Mouse (Mus musculus): ENCODE data around the gene Hist1h2bb. TPM values are rescaled to one million over a fixed set of nuclear protein-coding genes. Genes with fewer than 3 reads are reported as not detected.
"Not testable (repeated sequence)": the region's sequence is repeated elsewhere in the genome, so short reads cannot be mapped to it uniquely, and the experiment has no call there.

Hist1h2bb gene
- polyA plus RNA-seq, 1 experiment from 2014 or later: 1.7 TPM

DNA sequence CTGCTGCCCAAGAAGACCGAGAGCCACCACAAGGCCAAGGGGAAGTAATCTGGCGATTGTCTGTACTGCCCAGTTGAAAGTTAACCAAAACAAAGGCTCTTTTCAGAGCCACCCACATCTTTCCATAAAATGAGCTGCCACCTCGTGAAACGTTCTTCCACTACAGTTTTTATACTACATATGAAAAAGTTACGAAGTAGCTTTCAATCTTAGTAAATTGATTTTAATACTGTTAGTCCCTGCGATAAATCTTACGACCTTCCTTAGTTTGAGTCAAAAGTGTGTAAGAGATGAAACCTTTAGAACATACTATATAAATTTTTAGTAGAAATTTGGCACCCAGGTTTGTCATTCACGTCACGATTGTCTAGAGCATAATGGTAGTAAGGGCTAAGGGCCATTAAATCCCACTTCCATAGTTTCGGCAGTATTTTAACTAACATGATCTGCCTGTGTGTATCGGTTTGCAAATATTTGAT, 5.0 kb downstream of the Hist1h2bb start:
- Histone ChIP-seq H3K4me3 (ENCODE audit: control insufficient read depth in 1 of 2, insufficient read depth in 1 of 2, low read depth in 1 of 2, low read length in 2 of 2) (peak overlapping the region; percentile 41 to 51), H3K9me3 (ENCODE audit: control insufficient read depth, low read length) (no peaks in the 10 kb centered on the region), H3K4me2 (ENCODE audit: low read length) (peak overlapping the region; percentile 70), H3K36me3 (ENCODE audit: control insufficient read depth, insufficient read depth, low read length) (no peaks in the 10 kb centered on the region), H3K27ac (replicated peaks in 1 of 2; ENCODE audit: control insufficient read depth in 1 of 2, insufficient read depth in 1 of 2, low read depth in 2 of 2, low read length in 2 of 2) (peak overlapping the region; percentile 93 to 94), H3K9ac (ENCODE audit: low read length) (peak overlapping the region; percentile 73), H3K4me1 (ENCODE audit: control insufficient read depth in 2 of 2, insufficient read depth in 2 of 2, low read length in 2 of 2) (peaks cover 0 to 21% of the 10 kb centered on the region in 2 experiments; a peak in 2 of 4 replicates), H3K27me3 (ENCODE audit: control insufficient read depth, insufficient read depth, low read length) (no peaks in the 10 kb centered on the region)
- WGBS: 3% methylated on average over 11 of the region's 11 CpGs
- no peak for ATAC-seq (ENCODE audit: insufficient number of reproducible peaks, insufficient read depth, low FRiP score, low read depth)

DNA sequence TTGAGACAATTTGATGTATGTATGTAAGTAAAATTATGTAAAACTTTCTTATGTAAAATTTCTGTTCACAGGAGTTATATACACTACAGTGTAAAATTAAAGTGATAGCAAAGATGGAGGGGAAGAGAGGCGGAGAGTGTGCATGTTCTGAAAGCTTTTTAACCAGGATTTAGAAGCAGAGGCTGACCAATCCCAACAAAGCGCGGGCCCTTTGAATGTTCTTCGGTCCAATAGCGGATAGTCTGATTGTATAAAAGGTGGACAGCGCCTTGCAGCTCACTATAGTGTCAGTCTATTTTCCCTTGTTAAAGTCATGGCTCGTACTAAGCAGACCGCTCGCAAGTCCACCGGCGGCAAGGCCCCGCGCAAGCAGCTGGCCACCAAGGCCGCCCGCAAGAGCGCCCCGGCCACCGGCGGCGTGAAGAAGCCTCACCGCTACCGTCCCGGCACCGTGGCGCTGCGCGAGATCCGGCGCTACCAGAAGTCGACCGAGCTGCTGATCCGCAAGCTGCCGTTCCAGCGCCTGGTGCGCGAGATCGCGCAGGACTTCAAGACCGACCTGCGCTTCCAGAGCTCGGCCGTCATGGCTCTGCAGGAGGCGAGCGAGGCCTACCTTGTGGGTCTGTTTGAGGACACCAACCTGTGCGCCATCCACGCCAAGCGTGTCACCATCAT, 5.7 kb downstream of the Hist1h2bb start, which contains the start of gene Hist1h3b:
Hist1h3b (plus strand) TSS at position 201 of the 675 bp plus-strand sequence.
- peak within 1 kb of the TSS; percentile 70 for H3K4me2 ChIP-seq (ENCODE audit: low read length)
- H3K27me3 ChIP-seq (ENCODE audit: control insufficient read depth, insufficient read depth, low read length); H3K36me3 ChIP-seq (ENCODE audit: control insufficient read depth, insufficient read depth, low read length); H3K9me3 ChIP-seq (ENCODE audit: control insufficient read depth, low read length): not testable (repeated sequence)
- peak within 1 kb of the TSS; percentile 41 to 51 for H3K4me3 ChIP-seq (ENCODE audit: control insufficient read depth in 1 of 2, insufficient read depth in 1 of 2, low read depth in 1 of 2, low read length in 2 of 2)
- peak within 1 kb of the TSS; percentile 93 to 94 for H3K27ac ChIP-seq (replicated peaks in 1 of 2; ENCODE audit: control insufficient read depth in 1 of 2, insufficient read depth in 1 of 2, low read depth in 2 of 2, low read length in 2 of 2)
- WGBS: under 1% methylated on average over 16 of the region's 47 CpGs
- H3K4me1 ChIP-seq (ENCODE audit: control insufficient read depth in 2 of 2, insufficient read depth in 2 of 2, low read length in 2 of 2): peaks cover 0 to 18% of the 10 kb centered on the region in 2 experiments; a peak in 2 of 4 replicates
- ATAC-seq (ENCODE audit: insufficient number of reproducible peaks, insufficient read depth, low FRiP score, low read depth): peak; percentile 78
- peak within 1 kb of the TSS; percentile 76 for H3K9ac ChIP-seq (ENCODE audit: low read length)

DNA sequence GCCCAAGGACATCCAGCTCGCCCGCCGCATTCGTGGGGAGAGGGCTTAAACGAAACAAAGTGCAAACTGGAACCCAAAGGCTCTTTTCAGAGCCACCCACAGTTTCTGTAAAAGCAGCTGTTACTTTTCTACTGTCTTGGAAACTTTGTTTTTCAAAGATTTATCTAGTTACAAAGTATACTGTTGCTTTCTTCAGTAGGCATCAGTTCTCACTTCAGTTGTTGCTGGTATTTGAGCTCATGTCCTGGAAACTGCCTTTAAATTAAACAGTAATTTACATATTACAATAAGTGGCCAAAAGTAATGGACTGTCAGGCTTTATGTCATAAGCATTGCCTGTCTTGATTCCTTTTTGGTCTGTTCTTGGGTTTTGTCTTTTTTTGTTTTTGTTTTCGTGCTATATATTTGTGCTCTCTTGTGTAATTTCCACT, 6.2 kb downstream of the Hist1h2bb start:
- 6% methylated on average over 6 of the region's 6 CpGs for WGBS
- Histone ChIP-seq H3K27ac (replicated peaks in 1 of 2; ENCODE audit: control insufficient read depth in 1 of 2, insufficient read depth in 1 of 2, low read depth in 2 of 2, low read length in 2 of 2) (peak overlapping the region; percentile 57 to 68; a peak in 3 of 4 replicates), H3K27me3 (ENCODE audit: control insufficient read depth, insufficient read depth, low read length) (no peaks in the 10 kb centered on the region), H3K9ac (ENCODE audit: low read length) (peak overlapping the region; percentile 76), H3K4me1 (ENCODE audit: control insufficient read depth in 2 of 2, insufficient read depth in 2 of 2, low read length in 2 of 2) (peaks cover 0 to 14% of the 10 kb centered on the region in 2 experiments; a peak in 2 of 4 replicates), H3K4me3 (ENCODE audit: control insufficient read depth in 1 of 2, insufficient read depth in 1 of 2, low read depth in 1 of 2, low read length in 2 of 2) (peak overlapping the region; percentile 41 to 44), H3K4me2 (ENCODE audit: low read length) (peak overlapping the region; percentile 70), H3K9me3 (ENCODE audit: control insufficient read depth, low read length) (no peaks in the 10 kb centered on the region), H3K36me3 (ENCODE audit: control insufficient read depth, insufficient read depth, low read length) (no peaks in the 10 kb centered on the region)
- ATAC-seq (ENCODE audit: insufficient number of reproducible peaks, insufficient read depth, low FRiP score, low read depth): no peak

- H3K4me3 ChIP-seq (ENCODE audit: control insufficient read depth in 1 of 2, insufficient read depth in 1 of 2, low read depth in 1 of 2, low read length in 2 of 2): peak overlapping the region in 1 of 2 experiments; percentile 41; a peak in 1 of 4 replicates
- no peaks in the 10 kb centered on the region for H3K9me3 ChIP-seq (ENCODE audit: control insufficient read depth, low read length)
- H3K4me2 ChIP-seq (ENCODE audit: low read length): peak overlapping the region; percentile 70
- H3K36me3 ChIP-seq (ENCODE audit: control insufficient read depth, insufficient read depth, low read length): no peaks in the 10 kb centered on the region
- no peak for ATAC-seq (ENCODE audit: insufficient number of reproducible peaks, insufficient read depth, low FRiP score, low read depth)
- H3K9ac ChIP-seq (ENCODE audit: low read length): peak overlapping the region; percentile 76
- peaks cover 0 to 9% of the 10 kb centered on the region in 2 experiments; a peak in 2 of 4 replicates for H3K4me1 ChIP-seq (ENCODE audit: control insufficient read depth in 2 of 2, insufficient read depth in 2 of 2, low read length in 2 of 2)
- H3K27ac ChIP-seq (replicated peaks in 1 of 2; ENCODE audit: control insufficient read depth in 1 of 2, insufficient read depth in 1 of 2, low read depth in 2 of 2, low read length in 2 of 2): no peak overlapping the region; a peak in 1 of 4 replicates
- no peaks in the 10 kb centered on the region for H3K27me3 ChIP-seq (ENCODE audit: control insufficient read depth, insufficient read depth, low read length)
- WGBS: 64% methylated on average over 4 of the region's 4 CpGs
Measured at GRCm38 (mm10) chr13:23753314-23754078, 7.0 kb downstream of the Hist1h2bb start.

- Histone ChIP-seq H3K4me3 (ENCODE audit: control insufficient read depth in 1 of 2, insufficient read depth in 1 of 2, low read depth in 1 of 2, low read length in 2 of 2) (no peak overlapping the region), H3K9ac (ENCODE audit: low read length) (no peak overlapping the region), H3K27me3 (ENCODE audit: control insufficient read depth, insufficient read depth, low read length) (no peaks in the 10 kb centered on the region), H3K27ac (replicated peaks in 1 of 2; ENCODE audit: control insufficient read depth in 1 of 2, insufficient read depth in 1 of 2, low read depth in 2 of 2, low read length in 2 of 2) (no peak overlapping the region), H3K9me3 (ENCODE audit: control insufficient read depth, low read length) (no peaks in the 10 kb centered on the region), H3K4me2 (ENCODE audit: low read length) (no peak overlapping the region), H3K4me1 (ENCODE audit: control insufficient read depth in 2 of 2, insufficient read depth in 2 of 2, low read length in 2 of 2) (peaks cover 0 to 10% of the 10 kb centered on the region in 2 experiments; a peak in 2 of 4 replicates), H3K36me3 (ENCODE audit: control insufficient read depth, insufficient read depth, low read length) (no peaks in the 10 kb centered on the region)
- no peak for ATAC-seq (ENCODE audit: insufficient number of reproducible peaks, insufficient read depth, low FRiP score, low read depth)
Measured at GRCm38 (mm10) chr13:23755000-23755399, 8.5 kb downstream of the Hist1h2bb start.

- H3K4me2 ChIP-seq (ENCODE audit: low read length): peak within 1 kb of the TSS; percentile 60
- H3K27me3 ChIP-seq (ENCODE audit: control insufficient read depth, insufficient read depth, low read length): no peaks in the 10 kb centered on the region
- ATAC-seq (ENCODE audit: insufficient number of reproducible peaks, insufficient read depth, low FRiP score, low read depth): peak; percentile 75
- 0% methylated on average over 17 of the region's 22 CpGs for WGBS
- no peaks in the 10 kb centered on the region for H3K9me3 ChIP-seq (ENCODE audit: control insufficient read depth, low read length)
- H3K4me3 ChIP-seq (ENCODE audit: control insufficient read depth in 1 of 2, insufficient read depth in 1 of 2, low read depth in 1 of 2, low read length in 2 of 2): peak within 1 kb of the TSS; percentile 22 to 50
- H3K9ac ChIP-seq (ENCODE audit: low read length): peak within 1 kb of the TSS; percentile 67
- peak within 1 kb of the TSS; percentile 61 to 86 for H3K27ac ChIP-seq (replicated peaks in 1 of 2; ENCODE audit: control insufficient read depth in 1 of 2, insufficient read depth in 1 of 2, low read depth in 2 of 2, low read length in 2 of 2)
- peaks cover 0 to 14% of the 10 kb centered on the region in 2 experiments; a peak in 2 of 4 replicates for H3K4me1 ChIP-seq (ENCODE audit: control insufficient read depth in 2 of 2, insufficient read depth in 2 of 2, low read length in 2 of 2)
- no peaks in the 10 kb centered on the region for H3K36me3 ChIP-seq (ENCODE audit: control insufficient read depth, insufficient read depth, low read length)
Measured at GRCm38 (mm10) chr13:23756790-23757189, 10.3 kb downstream of the Hist1h2bb start, which contains the start of gene Hist1h4b. Hist1h4b (plus strand) TSS chr13:23757013.

GRCm38 (mm10) chr13:23757211-23757773, 10.8 kb downstream of the Hist1h2bb start:
- no peaks in the 10 kb centered on the region for H3K9me3 ChIP-seq (ENCODE audit: control insufficient read depth, low read length)
- peak overlapping the region; percentile 60 for H3K4me2 ChIP-seq (ENCODE audit: low read length)
- peak overlapping the region; percentile 22 to 50 for H3K4me3 ChIP-seq (ENCODE audit: control insufficient read depth in 1 of 2, insufficient read depth in 1 of 2, low read depth in 1 of 2, low read length in 2 of 2)
- peaks cover 0 to 14% of the 10 kb centered on the region in 2 experiments; a peak in 2 of 4 replicates for H3K4me1 ChIP-seq (ENCODE audit: control insufficient read depth in 2 of 2, insufficient read depth in 2 of 2, low read length in 2 of 2)
- peak overlapping the region; percentile 61 to 86 for H3K27ac ChIP-seq (replicated peaks in 1 of 2; ENCODE audit: control insufficient read depth in 1 of 2, insufficient read depth in 1 of 2, low read depth in 2 of 2, low read length in 2 of 2)
- no peak for ATAC-seq (ENCODE audit: insufficient number of reproducible peaks, insufficient read depth, low FRiP score, low read depth)
- WGBS: 3% methylated on average over 16 of the region's 23 CpGs
- no peaks in the 10 kb centered on the region for H3K27me3 ChIP-seq (ENCODE audit: control insufficient read depth, insufficient read depth, low read length)
- H3K36me3 ChIP-seq (ENCODE audit: control insufficient read depth, insufficient read depth, low read length): no peaks in the 10 kb centered on the region
- peak overlapping the region; percentile 67 for H3K9ac ChIP-seq (ENCODE audit: low read length)
